Mouse (Mus musculus): Measurements from ENCODE around the gene Nppb. TPM values are rescaled to one million over a fixed set of nuclear protein-coding genes. Genes with fewer than 3 reads are reported as not detected.

Gene Nppb
- not detected in 2 replicates for polyA plus RNA-seq (2012; rRNA removed)

- H3K4me3 ChIP-seq (replicated peaks; ENCODE audit: extremely low read depth, low read depth, low read length) = no peak within 1 kb of the TSS
- TF ChIP-seq POLR2A (IDR thresholded peaks at IDR 0.05; ENCODE audit: borderline replicate concordance, extremely low read depth, low read depth, low read length) (no peak), CTCF (IDR thresholded peaks at IDR 0.05; ENCODE audit: insufficient read depth, low read length) (no peak)
- WGBS = 22% methylated on average over 20 of the region's 20 CpGs
- peak; percentile 18 for DNase-seq
- H3K4me1 ChIP-seq (ENCODE audit: control insufficient read depth, insufficient read depth, low read length) = no peaks in the 10 kb centered on the region
Observed at GRCm38 (mm10) chr4:147985205-147986132, at the start of gene Nppb. TSS of gene Nppb (plus strand) at chr4:147985788.

- Histone ChIP-seq H3K4me3 (replicated peaks; ENCODE audit: extremely low read depth, low read depth, low read length) (peak overlapping the region; percentile 93), H3K4me1 (ENCODE audit: control insufficient read depth, insufficient read depth, low read length) (peaks cover 12% of the 10 kb centered on the region)
- 17% methylated on average over 9 of the region's 9 CpGs for WGBS
- TF ChIP-seq CTCF (IDR thresholded peaks at IDR 0.05; ENCODE audit: insufficient read depth, low read length) (no peak), POLR2A (IDR thresholded peaks at IDR 0.05; ENCODE audit: borderline replicate concordance, extremely low read depth, low read depth, low read length) (no peak)
- DNase-seq = no peak
Observed at GRCm38 (mm10) chr4:147935904-147936303, 49.7 kb upstream of the Nppb start.

GRCm38 (mm10) chr4:147936331-147936954 lies 49.1 kb upstream of the Nppb start, which contains the start of gene Plod1:
TSS of gene Plod1 (minus strand) at chr4:147936767.
- peak; percentile 88 for DNase-seq
- Histone ChIP-seq H3K4me1 (ENCODE audit: control insufficient read depth, insufficient read depth, low read length) (peaks cover 12% of the 10 kb centered on the region), H3K4me3 (replicated peaks; ENCODE audit: extremely low read depth, low read depth, low read length) (peak within 1 kb of the TSS; percentile 93)
- under 1% methylated on average over 51 of the region's 51 CpGs for WGBS
- no peak for TF ChIP-seq CTCF (IDR thresholded peaks at IDR 0.05; ENCODE audit: insufficient read depth, low read length)
- TF ChIP-seq POLR2A (IDR thresholded peaks at IDR 0.05; ENCODE audit: borderline replicate concordance, extremely low read depth, low read depth, low read length) = peak; percentile 92; the same call in 1 of the 2 replicates

GRCm38 (mm10) chr4:147937021-147937420 lies 48.6 kb upstream of the Nppb start:
- DNase-seq = no peak
- H3K4me1 ChIP-seq (ENCODE audit: control insufficient read depth, insufficient read depth, low read length) = peaks cover 17% of the 10 kb centered on the region
- WGBS = 37% methylated on average over 3 of the region's 3 CpGs
- H3K4me3 ChIP-seq (replicated peaks; ENCODE audit: extremely low read depth, low read depth, low read length) = no peak overlapping the region
- TF ChIP-seq POLR2A (IDR thresholded peaks at IDR 0.05; ENCODE audit: borderline replicate concordance, extremely low read depth, low read depth, low read length) = no peak
- TF ChIP-seq CTCF (IDR thresholded peaks at IDR 0.05; ENCODE audit: insufficient read depth, low read length) = no peak

GRCm38 (mm10) chr4:147937486-147937885 lies 48.1 kb upstream of the Nppb start:
- peaks cover 21% of the 10 kb centered on the region for H3K4me1 ChIP-seq (ENCODE audit: control insufficient read depth, insufficient read depth, low read length)
- DNase-seq = no peak
- no peak overlapping the region for H3K4me3 ChIP-seq (replicated peaks; ENCODE audit: extremely low read depth, low read depth, low read length)

GRCm38 (mm10) chr4:147938148-147939096 lies 47.2 kb upstream of the Nppb start:
- 23% methylated on average over 14 of the region's 14 CpGs for WGBS
- H3K4me1 ChIP-seq (ENCODE audit: control insufficient read depth, insufficient read depth, low read length) = peaks cover 24% of the 10 kb centered on the region
- no peak for DNase-seq
- TF ChIP-seq CTCF (IDR thresholded peaks at IDR 0.05; ENCODE audit: insufficient read depth, low read length) = no peak
- no peak for TF ChIP-seq POLR2A (IDR thresholded peaks at IDR 0.05; ENCODE audit: borderline replicate concordance, extremely low read depth, low read depth, low read length)
- H3K4me3 ChIP-seq (replicated peaks; ENCODE audit: extremely low read depth, low read depth, low read length) = no peak overlapping the region

More at GRCm38 (mm10) chr4:147937486-147937885, 48.1 kb upstream of the Nppb start:
- TF ChIP-seq POLR2A (IDR thresholded peaks at IDR 0.05; ENCODE audit: borderline replicate concordance, extremely low read depth, low read depth, low read length) = no peak
- TF ChIP-seq CTCF (IDR thresholded peaks at IDR 0.05; ENCODE audit: insufficient read depth, low read length) = no peak
- WGBS = 59% methylated on average over 5 of the region's 5 CpGs

GRCm38 (mm10) chr4:147940111-147940510 lies 45.5 kb upstream of the Nppb start:
- TF ChIP-seq CTCF (IDR thresholded peaks at IDR 0.05; ENCODE audit: insufficient read depth, low read length) = no peak
- DNase-seq = no peak
- 38% methylated on average over 9 of the region's 9 CpGs for WGBS
- Histone ChIP-seq H3K4me1 (ENCODE audit: control insufficient read depth, insufficient read depth, low read length) (peaks cover 24% of the 10 kb centered on the region), H3K4me3 (replicated peaks; ENCODE audit: extremely low read depth, low read depth, low read length) (no peak overlapping the region)

- TF ChIP-seq CTCF (IDR thresholded peaks at IDR 0.05; ENCODE audit: insufficient read depth, low read length) (no peak), POLR2A (IDR thresholded peaks at IDR 0.05; ENCODE audit: borderline replicate concordance, extremely low read depth, low read depth, low read length) (peak; percentile 83; the same call in 1 of the 2 replicates)
- Histone ChIP-seq H3K4me3 (replicated peaks; ENCODE audit: extremely low read depth, low read depth, low read length) (peak within 1 kb of the TSS; percentile 80), H3K4me1 (ENCODE audit: control insufficient read depth, insufficient read depth, low read length) (peaks cover 24% of the 10 kb centered on the region)
- peak; percentile 79 for DNase-seq
- WGBS = 1% methylated on average over 28 of the region's 35 CpGs
Observed at GRCm38 (mm10) chr4:147940576-147941044, 45.0 kb upstream of the Nppb start, which contains the start of gene 2510039O18Rik. TSS of gene 2510039O18Rik (plus strand) at chr4:147940895.

All from lung, adult 2 months (tissue).